Mouse (Mus musculus) hindbrain, embryonic 15.5 days (tissue): ENCODE data around the gene Gm3486. TPM values are rescaled to one million over a fixed set of nuclear protein-coding genes. Genes with fewer than 3 reads are reported as not detected.
"Not testable (repeated sequence)": the region's sequence is repeated elsewhere in the genome, so short reads cannot be mapped to it uniquely, and the experiment has no call there.

Source experiments
- ATAC-seq: fragments of 200-750 bp; cut with Nextera tagmentation; 2 replicates; pipeline ENCODE4 v1.8.0; 2017; ENCODE audit warnings: low read depth, moderate number of reproducible peaks, moderate TSS enrichment; ENCODE audit not compliant: low FRiP score
- H3K27ac ChIP-seq: fragments of 300-500 bp; sonication (generic); replicated peaks from 2 replicates; pipeline ENCODE4 v1.5.1; 2015; ENCODE audit warnings: mild to moderate bottlenecking, inconsistent platforms
- H3K27me3 ChIP-seq: fragments of 300-500 bp; sonication (generic); 2 replicates; pipeline ENCODE4 v1.6.1; 2015; ENCODE audit warnings: control low read depth, inconsistent platforms
- H3K36me3 ChIP-seq: fragments of 300-500 bp; sonication (generic); 2 replicates; pipeline ENCODE4 v1.6.1; 2015; ENCODE audit warnings: control low read depth, inconsistent platforms
- H3K4me1 ChIP-seq: fragments of 300-500 bp; sonication (generic); replicated peaks from 2 replicates; pipeline ENCODE4 v1.6.1; 2015; ENCODE audit warnings: control low read depth, inconsistent platforms
- H3K4me2 ChIP-seq: fragments of 300-500 bp; sonication (generic); 2 replicates; pipeline ENCODE4 v1.6.1; 2015; ENCODE audit warnings: moderate library complexity, mild to moderate bottlenecking, inconsistent platforms
- H3K4me3 ChIP-seq: fragments of 300-500 bp; sonication (generic); 2 replicates; pipeline ENCODE4 v1.5.1; 2015; ENCODE audit warnings: mild to moderate bottlenecking, inconsistent platforms
- H3K9ac ChIP-seq: fragments of 300-500 bp; sonication (generic); 2 replicates; pipeline ENCODE4 v1.6.1; 2015; ENCODE audit warnings: inconsistent platforms
- H3K9me3 ChIP-seq: fragments of 300-500 bp; sonication (generic); 2 replicates; pipeline ENCODE4 v1.6.1; 2016; ENCODE audit warnings: control low read depth, inconsistent platforms
- whole genome bisulfite sequencing: fragments of 180-500 bp; shearing (Covaris S2); methylation state at CpG from one replicate; pipeline ENCODE4 v1.1.7; 2015; 5-methylcytosine and 5-hydroxymethylcytosine counted together
- polyA plus RNA-seq: library from polyadenylated mRNA; unstranded; fragments of >200 nt; fragmentation: Nextera tagmentation; extraction: Ambion mirVana; gene quantifications from 2 replicates; pipeline ENCODE4 v1.2.1, GENCODE M21; 2015

Gm3486 gene
- not detected in 2 replicates for polyA plus RNA-seq

- H3K4me2 ChIP-seq, H3K9me3 ChIP-seq, H3K4me3 ChIP-seq, H3K27me3 ChIP-seq, H3K4me1 ChIP-seq, H3K9ac ChIP-seq, H3K27ac ChIP-seq, H3K36me3 ChIP-seq, ATAC-seq: not testable (repeated sequence)
Observed at GRCm38 (mm10) chr14:41489385-41489784, at the start of gene Gm3486. TSS of gene Gm3486 (minus strand) at chr14:41489485.

GRCm38 (mm10) chr14:41524695-41525094 is 35.4 kb upstream of the Gm3486 start:
- 77% methylated on average over 1 of the region's 1 CpGs for WGBS
- H3K36me3 ChIP-seq, H3K4me3 ChIP-seq, H3K9ac ChIP-seq, ATAC-seq, H3K4me2 ChIP-seq, H3K4me1 ChIP-seq, H3K27ac ChIP-seq, H3K27me3 ChIP-seq, H3K9me3 ChIP-seq: not testable (repeated sequence)

GRCm38 (mm10) chr14:41520683-41521082 is 31.4 kb upstream of the Gm3486 start:
- not testable (repeated sequence) for H3K36me3 ChIP-seq, H3K27me3 ChIP-seq
- WGBS = 75% methylated on average over 5 of the region's 5 CpGs

GRCm38 (mm10) chr14:41453418-41453817 is 35.9 kb downstream of the Gm3486 start, which contains the start of gene Gm7954:
TSS of gene Gm7954 (minus strand) at chr14:41453518.
- not testable (repeated sequence) for H3K27ac ChIP-seq, H3K4me3 ChIP-seq, H3K27me3 ChIP-seq, H3K9me3 ChIP-seq, ATAC-seq, H3K9ac ChIP-seq, H3K36me3 ChIP-seq, H3K4me2 ChIP-seq, H3K4me1 ChIP-seq
- 86% methylated on average over 2 of the region's 2 CpGs for WGBS

More at GRCm38 (mm10) chr14:41520683-41521082, 31.4 kb upstream of the Gm3486 start:
- H3K9ac ChIP-seq, H3K4me2 ChIP-seq, H3K4me1 ChIP-seq, H3K9me3 ChIP-seq, H3K4me3 ChIP-seq, H3K27ac ChIP-seq, ATAC-seq: not testable (repeated sequence)

Other genes starting within 250 kb of the Gm3486 start
- 0.35 and 0.47 TPM in 2 replicates for gene Gm2832, start 210.7 kb downstream of the Gm3486 start, polyA plus RNA-seq
- not detected in 2 replicates for gene Gm5798, start 140.9 kb downstream of the Gm3486 start, polyA plus RNA-seq
- 0.18 TPM in 1 of 2 replicates, not detected in the other for gene Gm7945, start 103.1 kb downstream of the Gm3486 start, polyA plus RNA-seq
- gene Gm6482, start 81.2 kb downstream of the Gm3486 start, polyA plus RNA-seq = 0.30 TPM in 1 of 2 replicates, not detected in the other
- gene Gm7954, start 36.0 kb downstream of the Gm3486 start, polyA plus RNA-seq = not detected in 2 replicates
- gene Gm7970, start 66.1 kb upstream of the Gm3486 start, polyA plus RNA-seq = not detected in 2 replicates
- gene 1700049E17Rik2, start 83.7 kb upstream of the Gm3486 start, polyA plus RNA-seq = not detected in 2 replicates
- not detected in 2 replicates for gene Gm3072, start 135.1 kb upstream of the Gm3486 start, polyA plus RNA-seq
- gene Gm3676, start 157.0 kb upstream of the Gm3486 start, polyA plus RNA-seq = not detected in 2 replicates
- gene Gm8068, start 212.4 kb upstream of the Gm3486 start, polyA plus RNA-seq = not detected in 2 replicates